Mouse (Mus musculus): ENCODE results near the gene Prrg2.

- TF ChIP-seq POLR2A (IDR thresholded peaks at IDR 0.05; ENCODE audit: extremely low read depth, insufficient read depth, low read length) (no peak), CTCF (IDR thresholded peaks at IDR 0.05; ENCODE audit: low read depth, low read length) (no peak)
These were observed 20.9 kb upstream of the Prrg2 start for GRCm38 (mm10) chr7:45083300-45083890.

All from liver, adult 2 months (tissue).